Mouse (Mus musculus) layer of hippocampus, postnatal 25 days (tissue): ENCODE measurements at regions not wholly inside any gene's neighbourhood (a gene's known extent, or its start where the extent isn't known, plus 50 kb on each side); places are given as distances from the start of the nearest gene placed in this dataset.

Source experiments
- DNase-seq, 2 experiments: peaks; one replicate each; pipeline ENCODE4 v3.0.0; 2022; ENCODE audit warnings: mixed read lengths in 2 of 2, low spot score in 1 of 2; ENCODE audit errors: extremely low spot score in 1 of 2

GRCm38 (mm10) chrX:99415701-99416100 is 55.4 kb downstream of the Pja1 start:
- DNase-seq = no peak

- DNase-seq = no peak
Measured at GRCm38 (mm10) chrX:99410942-99411341, 60.1 kb downstream of the Pja1 start.

GRCm38 (mm10) chrX:99409858-99410257 is 61.2 kb downstream of the Pja1 start:
- DNase-seq = no peak

GRCm38 (mm10) chrX:99409331-99409730 is 61.7 kb downstream of the Pja1 start:
- no peak for DNase-seq

GRCm38 (mm10) chrX:99408804-99409203 is 62.3 kb downstream of the Pja1 start:
- DNase-seq = no peak

GRCm38 (mm10) chrX:99405843-99406242 is 65.2 kb downstream of the Pja1 start:
- DNase-seq = no peak

GRCm38 (mm10) chrX:99403521-99404149 is 67.4 kb downstream of the Pja1 start:
- no peak for DNase-seq

GRCm38 (mm10) chrX:99402841-99403520 is 68.1 kb downstream of the Pja1 start:
- peak in 1 of 2 experiments; percentile 45 for DNase-seq

- no peak for DNase-seq
Measured at GRCm38 (mm10) chrX:99397344-99397743, 73.7 kb downstream of the Pja1 start.

- DNase-seq = no peak
Measured at GRCm38 (mm10) chrX:99396180-99396579, 74.9 kb downstream of the Pja1 start.

- DNase-seq = no peak
Measured at GRCm38 (mm10) chrX:99395067-99395466, 76.0 kb downstream of the Pja1 start.

- DNase-seq = no peak
Measured at GRCm38 (mm10) chrX:99391628-99392027, 79.4 kb downstream of the Pja1 start.

- no peak for DNase-seq
Measured at GRCm38 (mm10) chrX:99390462-99390838, 80.6 kb downstream of the Pja1 start.

GRCm38 (mm10) chrX:99389778-99390461 is 81.2 kb downstream of the Pja1 start:
- DNase-seq = no peak

- DNase-seq = no peak
Measured at GRCm38 (mm10) chrX:99370711-99371110, 100.4 kb downstream of the Pja1 start.

GRCm38 (mm10) chrX:99369258-99369900 is 101.7 kb downstream of the Pja1 start:
- DNase-seq = no peak

- DNase-seq = no peak
Measured at GRCm38 (mm10) chrX:99364072-99364471, 107.0 kb downstream of the Pja1 start.

- peak in 1 of 2 experiments; percentile 8 for DNase-seq
Measured at GRCm38 (mm10) chrX:99360095-99360890, 110.8 kb downstream of the Pja1 start.

- DNase-seq = no peak
Measured at GRCm38 (mm10) chrX:99358784-99359183, 112.3 kb downstream of the Pja1 start.

- DNase-seq = no peak
Measured at GRCm38 (mm10) chrX:99358051-99358617, 112.9 kb downstream of the Pja1 start.
